Mouse (Mus musculus): ENCODE results near the gene Agl. TPM values are rescaled to one million over a fixed set of nuclear protein-coding genes. Genes with fewer than 3 reads are reported as not detected.

Agl gene
- polyA plus RNA-seq, 1 experiment from 2014 or later, result 28.1 TPM

- Histone ChIP-seq H3K4me3 (replicated peaks; ENCODE audit: low read length) (no peak overlapping the region), H3K9ac (ENCODE audit: low read length) (no peak overlapping the region; the same call in 1 of the 2 replicates), H3K4me1 (ENCODE audit: control insufficient read depth, insufficient read depth, low read length) (no peaks in the 10 kb centered on the region), H3K27ac (ENCODE audit: low read length) (no peak overlapping the region), H3K4me2 (ENCODE audit: low read depth, low read length) (no peak overlapping the region), H3K9me3 (replicated peaks; ENCODE audit: control insufficient read depth, low read length) (no peaks in the 10 kb centered on the region), H3K27me3 (ENCODE audit: control insufficient read depth, insufficient read depth, low read length) (no peaks in the 10 kb centered on the region), H3K36me3 (ENCODE audit: control insufficient read depth, insufficient read depth, low read length) (no peaks in the 10 kb centered on the region)
- 77% methylated on average over 23 of the region's 23 CpGs for WGBS
- no peak for ATAC-seq (ENCODE audit: insufficient read depth, low FRiP score)
Observed at GRCm38 (mm10) chr3:116836681-116837475, 28.9 kb upstream of the Agl start.

GRCm38 (mm10) chr3:116835770-116836680, 28.1 kb upstream of the Agl start:
- 24% methylated on average over 21 of the region's 21 CpGs for WGBS
- H3K9ac ChIP-seq (ENCODE audit: low read length), result peak overlapping the region; percentile 76
- ATAC-seq (ENCODE audit: insufficient read depth, low FRiP score), result peak; percentile 69

GRCm38 (mm10) chr3:116835350-116835749, 27.4 kb upstream of the Agl start:
- ATAC-seq (ENCODE audit: insufficient read depth, low FRiP score), result no peak
- no peaks in the 10 kb centered on the region for H3K9me3 ChIP-seq (replicated peaks; ENCODE audit: control insufficient read depth, low read length)
- no peaks in the 10 kb centered on the region for H3K4me1 ChIP-seq (ENCODE audit: control insufficient read depth, insufficient read depth, low read length)
- H3K4me2 ChIP-seq (ENCODE audit: low read depth, low read length), result peak overlapping the region; percentile 76
- 75% methylated on average over 4 of the region's 4 CpGs for WGBS
- peak overlapping the region; percentile 21; the same call in 1 of the 2 replicates for H3K27ac ChIP-seq (ENCODE audit: low read length)
- peak overlapping the region; percentile 49 for H3K4me3 ChIP-seq (replicated peaks; ENCODE audit: low read length)
- H3K36me3 ChIP-seq (ENCODE audit: control insufficient read depth, insufficient read depth, low read length), result no peaks in the 10 kb centered on the region
- H3K27me3 ChIP-seq (ENCODE audit: control insufficient read depth, insufficient read depth, low read length), result no peaks in the 10 kb centered on the region
- H3K9ac ChIP-seq (ENCODE audit: low read length), result peak overlapping the region; percentile 76

More at GRCm38 (mm10) chr3:116835770-116836680, 28.1 kb upstream of the Agl start:
- Histone ChIP-seq H3K27me3 (ENCODE audit: control insufficient read depth, insufficient read depth, low read length) (no peaks in the 10 kb centered on the region), H3K27ac (ENCODE audit: low read length) (peak overlapping the region; percentile 21; the same call in 1 of the 2 replicates), H3K4me2 (ENCODE audit: low read depth, low read length) (peak overlapping the region; percentile 76), H3K36me3 (ENCODE audit: control insufficient read depth, insufficient read depth, low read length) (no peaks in the 10 kb centered on the region), H3K4me3 (replicated peaks; ENCODE audit: low read length) (peak overlapping the region; percentile 49), H3K9me3 (replicated peaks; ENCODE audit: control insufficient read depth, low read length) (no peaks in the 10 kb centered on the region), H3K4me1 (ENCODE audit: control insufficient read depth, insufficient read depth, low read length) (no peaks in the 10 kb centered on the region)

GRCm38 (mm10) chr3:116834241-116834640, 26.3 kb upstream of the Agl start:
- Histone ChIP-seq H3K4me1 (ENCODE audit: control insufficient read depth, insufficient read depth, low read length) (no peaks in the 10 kb centered on the region), H3K9me3 (replicated peaks; ENCODE audit: control insufficient read depth, low read length) (no peaks in the 10 kb centered on the region), H3K4me3 (replicated peaks; ENCODE audit: low read length) (no peak overlapping the region), H3K9ac (ENCODE audit: low read length) (no peak overlapping the region), H3K27me3 (ENCODE audit: control insufficient read depth, insufficient read depth, low read length) (no peaks in the 10 kb centered on the region), H3K27ac (ENCODE audit: low read length) (no peak overlapping the region), H3K4me2 (ENCODE audit: low read depth, low read length) (no peak overlapping the region), H3K36me3 (ENCODE audit: control insufficient read depth, insufficient read depth, low read length) (no peaks in the 10 kb centered on the region)
- 93% methylated on average over 6 of the region's 6 CpGs for WGBS
- ATAC-seq (ENCODE audit: insufficient read depth, low FRiP score), result no peak

- no peak for ATAC-seq (ENCODE audit: insufficient read depth, low FRiP score)
- no peaks in the 10 kb centered on the region for H3K27me3 ChIP-seq (ENCODE audit: control insufficient read depth, insufficient read depth, low read length)
Observed at GRCm38 (mm10) chr3:116833491-116833890, 25.5 kb upstream of the Agl start.

GRCm38 (mm10) chr3:116832526-116833310, 24.8 kb upstream of the Agl start:
- H3K4me3 ChIP-seq (replicated peaks; ENCODE audit: low read length), result no peak overlapping the region
- no peaks in the 10 kb centered on the region for H3K36me3 ChIP-seq (ENCODE audit: control insufficient read depth, insufficient read depth, low read length)
- H3K27me3 ChIP-seq (ENCODE audit: control insufficient read depth, insufficient read depth, low read length), result no peaks in the 10 kb centered on the region
- H3K27ac ChIP-seq (ENCODE audit: low read length), result no peak overlapping the region
- ATAC-seq (ENCODE audit: insufficient read depth, low FRiP score), result no peak
- no peaks in the 10 kb centered on the region for H3K4me1 ChIP-seq (ENCODE audit: control insufficient read depth, insufficient read depth, low read length)
- 79% methylated on average over 7 of the region's 7 CpGs for WGBS
- H3K9ac ChIP-seq (ENCODE audit: low read length), result no peak overlapping the region
- H3K9me3 ChIP-seq (replicated peaks; ENCODE audit: control insufficient read depth, low read length), result no peaks in the 10 kb centered on the region
- H3K4me2 ChIP-seq (ENCODE audit: low read depth, low read length), result no peak overlapping the region

More at GRCm38 (mm10) chr3:116833491-116833890, 25.5 kb upstream of the Agl start:
- Histone ChIP-seq H3K9ac (ENCODE audit: low read length) (no peak overlapping the region), H3K9me3 (replicated peaks; ENCODE audit: control insufficient read depth, low read length) (no peaks in the 10 kb centered on the region), H3K27ac (ENCODE audit: low read length) (no peak overlapping the region), H3K36me3 (ENCODE audit: control insufficient read depth, insufficient read depth, low read length) (no peaks in the 10 kb centered on the region), H3K4me2 (ENCODE audit: low read depth, low read length) (no peak overlapping the region), H3K4me3 (replicated peaks; ENCODE audit: low read length) (no peak overlapping the region), H3K4me1 (ENCODE audit: control insufficient read depth, insufficient read depth, low read length) (no peaks in the 10 kb centered on the region)
- 75% methylated on average over 4 of the region's 4 CpGs for WGBS

GRCm38 (mm10) chr3:116831324-116831723, 23.4 kb upstream of the Agl start:
- no peak overlapping the region for H3K4me3 ChIP-seq (replicated peaks; ENCODE audit: low read length)
- no peaks in the 10 kb centered on the region for H3K4me1 ChIP-seq (ENCODE audit: control insufficient read depth, insufficient read depth, low read length)
- no peaks in the 10 kb centered on the region for H3K27me3 ChIP-seq (ENCODE audit: control insufficient read depth, insufficient read depth, low read length)
- no peaks in the 10 kb centered on the region for H3K36me3 ChIP-seq (ENCODE audit: control insufficient read depth, insufficient read depth, low read length)
- no peak overlapping the region for H3K27ac ChIP-seq (ENCODE audit: low read length)
- H3K9me3 ChIP-seq (replicated peaks; ENCODE audit: control insufficient read depth, low read length), result no peaks in the 10 kb centered on the region
- no peak overlapping the region for H3K4me2 ChIP-seq (ENCODE audit: low read depth, low read length)
- 43% methylated on average over 5 of the region's 5 CpGs for WGBS
- no peak overlapping the region for H3K9ac ChIP-seq (ENCODE audit: low read length)
- no peak for ATAC-seq (ENCODE audit: insufficient read depth, low FRiP score)

GRCm38 (mm10) chr3:116829274-116829920, 21.4 kb upstream of the Agl start:
- Histone ChIP-seq H3K4me1 (ENCODE audit: control insufficient read depth, insufficient read depth, low read length) (no peaks in the 10 kb centered on the region), H3K27me3 (ENCODE audit: control insufficient read depth, insufficient read depth, low read length) (no peaks in the 10 kb centered on the region), H3K4me2 (ENCODE audit: low read depth, low read length) (no peak overlapping the region), H3K9ac (ENCODE audit: low read length) (no peak overlapping the region), H3K36me3 (ENCODE audit: control insufficient read depth, insufficient read depth, low read length) (no peaks in the 10 kb centered on the region), H3K27ac (ENCODE audit: low read length) (no peak overlapping the region), H3K4me3 (replicated peaks; ENCODE audit: low read length) (no peak overlapping the region), H3K9me3 (replicated peaks; ENCODE audit: control insufficient read depth, low read length) (no peaks in the 10 kb centered on the region)
- no peak for ATAC-seq (ENCODE audit: insufficient read depth, low FRiP score)
- WGBS, result 82% methylated on average over 10 of the region's 10 CpGs
